Mouse (Mus musculus): ENCODE data around the gene Mrm2.
"Not testable (repeated sequence)": the region's sequence is repeated elsewhere in the genome, so short reads cannot be mapped to it uniquely, and the experiment has no call there.

The Mrm2 gene

GRCm38 (mm10) chr5:140331615-140332512 is at the start of gene Mrm2:
Gene Mrm2 (minus strand): TSS chr5:140331898.
- peak; percentile 34 for DNase-seq (ENCODE audit: low read depth, low spot score)

- no peak for DNase-seq (ENCODE audit: low read depth, low spot score)
Observed at GRCm38 (mm10) chr5:140381156-140381555, 49.5 kb upstream of the Mrm2 start.

GRCm38 (mm10) chr5:140379299-140379698 is 47.6 kb upstream of the Mrm2 start:
- DNase-seq (ENCODE audit: low read depth, low spot score): no peak

- DNase-seq (ENCODE audit: low read depth, low spot score): no peak
Observed at GRCm38 (mm10) chr5:140378121-140378853, 46.6 kb upstream of the Mrm2 start.

GRCm38 (mm10) chr5:140375249-140375829 is 43.6 kb upstream of the Mrm2 start:
- DNase-seq (ENCODE audit: low read depth, low spot score): no peak

- DNase-seq (ENCODE audit: low read depth, low spot score): peak; percentile 53
Observed at GRCm38 (mm10) chr5:140374226-140374625, 42.5 kb upstream of the Mrm2 start.

- no peak for DNase-seq (ENCODE audit: low read depth, low spot score)
Observed at GRCm38 (mm10) chr5:140373711-140374110, 42.0 kb upstream of the Mrm2 start.

- DNase-seq (ENCODE audit: low read depth, low spot score): peak; percentile 50
Observed at GRCm38 (mm10) chr5:140371671-140372070, 40.0 kb upstream of the Mrm2 start.

GRCm38 (mm10) chr5:140370446-140371254 is 39.0 kb upstream of the Mrm2 start:
- no peak for DNase-seq (ENCODE audit: low read depth, low spot score)

- no peak for DNase-seq (ENCODE audit: low read depth, low spot score)
Observed at GRCm38 (mm10) chr5:140369466-140369865, 37.8 kb upstream of the Mrm2 start.

GRCm38 (mm10) chr5:140368926-140369325 is 37.2 kb upstream of the Mrm2 start:
- no peak for DNase-seq (ENCODE audit: low read depth, low spot score)

- not testable (repeated sequence) for DNase-seq (ENCODE audit: low read depth, low spot score)
Observed at GRCm38 (mm10) chr5:140368126-140368525, 36.4 kb upstream of the Mrm2 start.

- no peak for DNase-seq (ENCODE audit: low read depth, low spot score)
Observed at GRCm38 (mm10) chr5:140364415-140364814, 32.7 kb upstream of the Mrm2 start.

GRCm38 (mm10) chr5:140359930-140360674 is 28.4 kb upstream of the Mrm2 start:
- DNase-seq (ENCODE audit: low read depth, low spot score): no peak

GRCm38 (mm10) chr5:140357466-140357865 is 25.8 kb upstream of the Mrm2 start:
- DNase-seq (ENCODE audit: low read depth, low spot score): no peak

GRCm38 (mm10) chr5:140355934-140356333 is 24.2 kb upstream of the Mrm2 start:
- DNase-seq (ENCODE audit: low read depth, low spot score): no peak

GRCm38 (mm10) chr5:140352352-140352751 is 20.7 kb upstream of the Mrm2 start:
- no peak for DNase-seq (ENCODE audit: low read depth, low spot score)

- DNase-seq (ENCODE audit: low read depth, low spot score): no peak
Observed at GRCm38 (mm10) chr5:140350731-140351497, 19.2 kb upstream of the Mrm2 start.

- no peak for DNase-seq (ENCODE audit: low read depth, low spot score)
Observed at GRCm38 (mm10) chr5:140349882-140350281, 18.2 kb upstream of the Mrm2 start.

- no peak for DNase-seq (ENCODE audit: low read depth, low spot score)
Observed at GRCm38 (mm10) chr5:140346050-140346449, 14.4 kb upstream of the Mrm2 start.

Data from telencephalon, adult 2 months (tissue).